Mouse (Mus musculus) embryonic fibroblast, embryonic 13.5 days (primary cell): ENCODE measurements around the gene Foxp1.

Experiments used
- CTCF ChIP-seq: IDR thresholded peaks from 2 replicates; pipeline ENCODE4 v1.5.1; 2011; ENCODE audit warnings: mild to moderate bottlenecking, control low read depth, low read length, moderate library complexity, borderline replicate concordance; ENCODE audit not compliant: insufficient read depth
- POLR2A ChIP-seq: IDR thresholded peaks from 2 replicates; pipeline ENCODE4 v1.6.1; 2011; ENCODE audit warnings: low read depth, mild to moderate bottlenecking, control low read depth, low read length, moderate library complexity

- TF ChIP-seq CTCF (no peak), POLR2A (no peak)
Observed at GRCm38 (mm10) chr6:99191636-99192137, 330.8 kb downstream of the Foxp1 start.
